Mouse (Mus musculus): ENCODE results near the gene Snx18.

GRCm38 (mm10) chr13:113605693-113606092, 12.7 kb downstream of the Snx18 start:
- TF ChIP-seq MAX (IDR thresholded peaks at IDR 0.05; ENCODE audit: low read depth) = no peak
- no peak for TF ChIP-seq POLR2A (IDR thresholded peaks at IDR 0.05; ENCODE audit: insufficient read length, low read depth)
- TF ChIP-seq USF1 (IDR thresholded peaks at IDR 0.05; ENCODE audit: low read depth) = no peak
- TF ChIP-seq MYOG (IDR thresholded peaks at IDR 0.05; ENCODE audit: control insufficient read depth in 1 of 3, insufficient read depth in 1 of 3, insufficient read length in 2 of 3, low read depth in 2 of 3) = no peak
- TF ChIP-seq TCF12 (IDR thresholded peaks at IDR 0.05; ENCODE audit: insufficient read depth, poor library complexity, severe bottlenecking) = no peak
- no peak for TF ChIP-seq E2F4 (IDR thresholded peaks at IDR 0.05; ENCODE audit: insufficient read depth)
- no peak for TF ChIP-seq REST (IDR thresholded peaks at IDR 0.05; ENCODE audit: insufficient read depth, insufficient read length)
